Mouse (Mus musculus) liver, postnatal 0 days (tissue): ENCODE measurements around the gene Ehd3.

Experiments used
- CTCF ChIP-seq: sonication (generic); IDR thresholded peaks from 2 replicates; pipeline ENCODE4 v1.5.1; 2016; ENCODE audit warnings: antibody characterized with exemption, low read depth
- EP300 ChIP-seq: IDR thresholded peaks from 2 replicates; pipeline ENCODE4 v1.6.1; 2016; ENCODE audit warnings: antibody characterized with exemption, low read depth, mild to moderate bottlenecking

DNA sequence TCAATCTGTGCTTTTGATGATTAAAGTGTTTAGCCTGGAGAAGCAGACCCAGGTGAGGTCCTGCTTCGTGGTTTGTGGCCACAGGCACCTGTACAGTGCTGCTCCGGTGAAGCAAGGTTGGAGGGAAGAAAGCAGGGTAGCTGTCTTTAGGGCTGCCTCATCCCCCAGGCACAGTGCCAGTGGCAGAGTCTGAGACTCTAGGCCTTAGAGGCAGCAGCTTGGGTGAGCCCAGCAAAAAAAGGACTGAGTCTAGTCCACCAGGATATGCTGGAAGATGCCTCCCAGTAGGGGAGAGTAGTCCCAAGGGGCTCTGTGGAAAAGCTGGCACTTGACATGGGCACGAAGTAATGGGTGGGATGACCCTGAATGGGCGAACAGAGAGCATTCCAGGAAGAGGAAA, 15.0 kb downstream of the Ehd3 start:
- TF ChIP-seq CTCF, result no peak
- TF ChIP-seq EP300, result no peak
